Mouse (Mus musculus): ENCODE measurements around the gene Fancc.

DNA sequence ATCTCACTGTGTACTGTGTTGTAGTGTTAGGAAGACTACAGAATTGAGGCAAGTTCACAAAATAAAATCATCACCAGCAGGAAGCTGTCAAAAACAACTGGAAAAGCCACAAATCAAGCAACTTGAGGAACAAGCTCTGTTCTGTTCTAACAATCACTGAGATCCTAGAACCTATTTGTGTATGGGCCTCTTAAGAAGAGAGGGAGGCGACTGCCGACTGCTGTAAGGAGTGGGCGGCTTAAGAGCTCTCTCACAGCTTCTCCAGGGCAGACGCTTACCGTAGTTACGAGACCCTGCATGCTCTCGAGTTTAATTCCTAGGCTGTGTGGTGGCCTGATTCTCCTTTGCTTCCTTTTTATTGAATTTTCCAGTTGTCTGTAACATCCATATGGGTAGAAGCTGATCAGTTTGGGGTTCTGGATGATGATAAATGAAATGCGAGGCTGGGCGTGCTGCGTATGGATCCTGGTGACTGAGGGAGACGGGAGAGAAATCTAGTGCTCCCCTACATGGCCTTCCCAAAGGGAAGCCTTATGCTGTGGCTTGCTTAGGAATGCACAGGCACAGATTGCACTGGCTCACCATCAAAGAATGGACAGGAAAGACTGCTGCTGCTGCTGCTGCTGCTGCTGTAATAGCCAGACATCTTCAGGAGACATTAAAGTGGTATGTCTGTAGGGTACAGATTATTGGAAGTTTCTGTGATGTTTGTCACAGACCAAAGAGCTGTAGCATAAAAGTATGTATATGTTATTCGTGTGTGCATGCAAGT is 245.8 kb downstream of the Fancc start:
- TF ChIP-seq CTCF (IDR thresholded peaks at IDR 0.05; ENCODE audit: low read depth, low read length) (no peak), POLR2A (IDR thresholded peaks at IDR 0.05; ENCODE audit: extremely low read depth, insufficient read depth, low read length) (no peak)
